ENCODE assay signal across 9 mouse cellular contexts in the genomic region with DNA sequence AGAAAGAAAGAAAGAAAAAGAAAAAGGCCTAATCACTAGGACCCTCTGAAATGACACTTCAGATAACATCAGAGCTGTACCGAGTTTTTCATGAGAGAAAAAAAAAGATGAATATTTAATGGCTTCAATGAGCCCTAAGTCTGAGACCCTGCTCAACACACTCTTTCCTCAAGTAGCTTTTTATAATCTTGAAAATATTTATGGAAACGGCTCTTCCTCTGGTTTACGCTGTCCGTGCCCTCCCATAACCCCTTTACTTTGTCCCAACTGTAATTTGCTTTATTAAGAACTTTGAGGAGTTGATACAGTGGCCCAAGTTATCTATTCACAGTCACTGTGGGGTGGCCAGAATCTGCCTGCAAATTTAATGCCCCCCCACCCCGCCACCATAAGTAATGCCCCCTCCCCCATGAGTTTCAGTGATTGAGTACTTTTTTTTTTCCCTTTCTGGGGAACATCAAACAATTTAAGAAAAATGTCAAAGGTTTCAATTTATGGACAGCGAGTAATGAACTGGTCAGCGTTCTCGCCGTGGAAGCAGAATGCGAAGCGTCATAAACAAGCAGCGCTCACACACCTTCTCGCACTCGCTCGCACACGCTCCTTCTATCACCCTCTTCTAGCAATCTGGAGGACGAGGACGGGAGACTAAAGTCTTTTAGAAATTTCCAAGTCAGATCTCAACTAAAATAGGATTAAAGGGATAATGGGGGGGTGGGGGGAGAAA.
DNase-seq lines count a peak whose midpoint lies in the region; ATAC-seq and TF ChIP-seq lines count a peak whose summit lies in the region.
"Had no signal": no experiment of that assay in that cellular context is flagged by ENCODE, and none has a peak within 500 bp of the region (broad histone marks: within the 10 kb centered on the region; RNA-seq: fewer than 3 reads in every experiment).

No protein-coding gene starts in this region.

- no peak for ATAC-seq in midbrain, postnatal 0 days (ENCODE audit: low FRiP score)
- ATAC-seq in stomach, embryonic 14.5 days (ENCODE audit: insufficient number of reproducible peaks, insufficient read depth, low FRiP score, low read depth), result no peak
- no peak for ATAC-seq in cerebellum, adult (ENCODE audit: insufficient number of reproducible peaks, low FRiP score, low TSS enrichment)
- ATAC-seq: inflammation-experienced regulatory T-cells, adult 6 months had no signal

- H3K9me3 ChIP-seq in midbrain, embryonic 10.5 days (replicated peaks), result no peaks in the 10 kb centered on the region
- H3K9me3 ChIP-seq in midbrain, postnatal 0 days (ENCODE audit: low read length), result no peaks in the 10 kb centered on the region
- H3K9me3 ChIP-seq in limb, embryonic 10.5 days (replicated peaks), result no peaks in the 10 kb centered on the region
- no peaks in the 10 kb centered on the region for H3K9me3 ChIP-seq in stomach, embryonic 14.5 days (ENCODE audit: control insufficient read depth, low read depth, low read length)

- H3K27ac ChIP-seq in midbrain, embryonic 10.5 days (replicated peaks), result no peak overlapping the region
- no peak overlapping the region for H3K27ac ChIP-seq in midbrain, postnatal 0 days (ENCODE audit: low read depth, low read length)
- peak overlapping the region; percentile 74 for H3K27ac ChIP-seq in limb, embryonic 10.5 days
- H3K27ac ChIP-seq in stomach, embryonic 14.5 days (ENCODE audit: low read length), result no peak overlapping the region

- no peak overlapping the region for H3K4me2 ChIP-seq in midbrain, postnatal 0 days (ENCODE audit: low read depth, low read length, poor library complexity, severe bottlenecking)
- peak overlapping the region; percentile 39 for H3K4me2 ChIP-seq in stomach, embryonic 14.5 days (replicated peaks; ENCODE audit: low read depth, low read length)

- peak; percentile 58 for DNase-seq in embryo, embryonic 10 days (ENCODE audit: low spot score)
- no peak for DNase-seq in embryo, embryonic 9.5 days (ENCODE audit: extremely low spot score)
- DNase-seq in midbrain, embryonic 10.5 days (ENCODE audit: low spot score), result no peak
- no peak for DNase-seq in midbrain, postnatal 0 days (ENCODE audit: low spot score)
- DNase-seq in limb, embryonic 10.5 days (ENCODE audit: low spot score), result no peak
- DNase-seq in frontal cortex, postnatal 10 days (ENCODE audit: low spot score in 2 of 2), result no peak

- no peak for TF ChIP-seq CTCF in midbrain, postnatal 0 days (IDR thresholded peaks at IDR 0.05)

- H3K9ac ChIP-seq in midbrain, postnatal 0 days (replicated peaks; ENCODE audit: low read length, poor library complexity, severe bottlenecking), result no peak overlapping the region
- no peak overlapping the region for H3K9ac ChIP-seq in stomach, embryonic 14.5 days (replicated peaks; ENCODE audit: low read depth, low read length)

- H3K27me3 ChIP-seq in midbrain, embryonic 10.5 days (ENCODE audit: low read depth, poor library complexity, severe bottlenecking), result peaks cover 84% of the 10 kb centered on the region
- H3K27me3 ChIP-seq in midbrain, postnatal 0 days (ENCODE audit: insufficient read depth, low read length), result peaks cover 50% of the 10 kb centered on the region
- peaks cover 70% of the 10 kb centered on the region for H3K27me3 ChIP-seq in limb, embryonic 10.5 days (ENCODE audit: low read depth, poor library complexity, severe bottlenecking)
- H3K27me3 ChIP-seq in stomach, embryonic 14.5 days (ENCODE audit: control insufficient read depth, insufficient read depth, low read length), result peaks cover 20% of the 10 kb centered on the region

- peak overlapping the region; percentile 46 for H3K4me3 ChIP-seq in midbrain, embryonic 10.5 days
- no peak overlapping the region for H3K4me3 ChIP-seq in midbrain, postnatal 0 days (ENCODE audit: low read depth, low read length)
- peak overlapping the region; percentile 36 for H3K4me3 ChIP-seq in limb, embryonic 10.5 days
- peak overlapping the region; percentile 23 for H3K4me3 ChIP-seq in stomach, embryonic 14.5 days (ENCODE audit: low read depth, low read length)

- 14% methylated on average over 18 of the region's 18 CpGs for WGBS in midbrain, embryonic 10.5 days
- 10% methylated on average over 18 of the region's 18 CpGs for WGBS in midbrain, postnatal 0 days
- 10% methylated on average over 18 of the region's 18 CpGs for WGBS in limb, embryonic 10.5 days
- WGBS in stomach, embryonic 14.5 days, result 8% methylated on average over 18 of the region's 18 CpGs

- H3K4me1 ChIP-seq in midbrain, embryonic 10.5 days, result peaks cover 30% of the 10 kb centered on the region
- H3K4me1 ChIP-seq in midbrain, postnatal 0 days (ENCODE audit: insufficient read depth, low read length), result no peaks in the 10 kb centered on the region
- peaks cover 62% of the 10 kb centered on the region for H3K4me1 ChIP-seq in limb, embryonic 10.5 days
- peaks cover 3% of the 10 kb centered on the region; the same call in 1 of the 2 replicates for H3K4me1 ChIP-seq in stomach, embryonic 14.5 days (ENCODE audit: control insufficient read depth, insufficient read depth, low read length)

- H3K36me3 ChIP-seq in midbrain, embryonic 10.5 days, result no peaks in the 10 kb centered on the region
- no peaks in the 10 kb centered on the region for H3K36me3 ChIP-seq in midbrain, postnatal 0 days (ENCODE audit: insufficient read depth, low read length)
- H3K36me3 ChIP-seq in limb, embryonic 10.5 days, result no peaks in the 10 kb centered on the region
- no peaks in the 10 kb centered on the region for H3K36me3 ChIP-seq in stomach, embryonic 14.5 days (ENCODE audit: control insufficient read depth, insufficient read depth, low read length)
